Mouse (Mus musculus) midbrain, embryonic 15.5 days (tissue): ENCODE measurements around the gene Sulf2. TPM values are rescaled to one million over a fixed set of nuclear protein-coding genes. Genes with fewer than 3 reads are reported as not detected.

Experiments
- ATAC-seq: fragments of 200-750 bp; cut with Nextera tagmentation; replicated peaks from 2 replicates; pipeline ENCODE4 v1.8.0; 2017; ENCODE audit warnings: moderate TSS enrichment
- H3K27ac ChIP-seq: fragments of 300-500 bp; sonication (generic); 2 replicates; pipeline ENCODE4 v1.5.1; 2015; ENCODE audit warnings: mild to moderate bottlenecking, inconsistent platforms
- H3K27me3 ChIP-seq: fragments of 300-500 bp; sonication (generic); replicated peaks from 2 replicates; pipeline ENCODE4 v1.6.1; 2015; ENCODE audit warnings: inconsistent platforms
- H3K36me3 ChIP-seq: fragments of 300-500 bp; sonication (generic); replicated peaks from 2 replicates; pipeline ENCODE4 v1.6.1; 2015; ENCODE audit warnings: inconsistent platforms
- H3K4me1 ChIP-seq: fragments of 300-500 bp; sonication (generic); 2 replicates; pipeline ENCODE4 v1.6.1; 2015; ENCODE audit warnings: inconsistent platforms
- H3K4me2 ChIP-seq: fragments of 300-500 bp; sonication (generic); 2 replicates; pipeline ENCODE4 v1.6.1; 2015; ENCODE audit warnings: inconsistent platforms, mild to moderate bottlenecking, moderate library complexity
- H3K4me3 ChIP-seq: fragments of 300-500 bp; sonication (generic); 2 replicates; pipeline ENCODE4 v1.5.1; 2015; ENCODE audit warnings: mild to moderate bottlenecking, inconsistent platforms
- H3K9ac ChIP-seq: fragments of 300-500 bp; sonication (generic); 2 replicates; pipeline ENCODE4 v1.6.1; 2015; ENCODE audit warnings: mild to moderate bottlenecking, inconsistent platforms
- H3K9me3 ChIP-seq: fragments of 300-500 bp; sonication (generic); 2 replicates; pipeline ENCODE4 v1.6.1; 2016; ENCODE audit warnings: inconsistent platforms
- WGBS: fragments of 180-500 bp; shearing (Covaris S2); methylation state at CpG from one replicate; pipeline ENCODE4 v1.1.7; 2015; ENCODE audit warnings: mixed read lengths; 5-methylcytosine and 5-hydroxymethylcytosine counted together
- polyA plus RNA-seq: library from polyadenylated mRNA; unstranded; fragments of >200 nt; fragmentation: Nextera tagmentation; extraction: Ambion mirVana; gene quantifications from 2 replicates; pipeline ENCODE4 v1.2.1, GENCODE M21; 2015

The Sulf2 gene
- polyA plus RNA-seq, 1 experiment from 2014 or later, result 108 TPM

GRCm38 (mm10) chr2:166170173-166170572 is 14.7 kb upstream of the Sulf2 start:
- 43% methylated on average over 7 of the region's 7 CpGs for WGBS

DNA sequence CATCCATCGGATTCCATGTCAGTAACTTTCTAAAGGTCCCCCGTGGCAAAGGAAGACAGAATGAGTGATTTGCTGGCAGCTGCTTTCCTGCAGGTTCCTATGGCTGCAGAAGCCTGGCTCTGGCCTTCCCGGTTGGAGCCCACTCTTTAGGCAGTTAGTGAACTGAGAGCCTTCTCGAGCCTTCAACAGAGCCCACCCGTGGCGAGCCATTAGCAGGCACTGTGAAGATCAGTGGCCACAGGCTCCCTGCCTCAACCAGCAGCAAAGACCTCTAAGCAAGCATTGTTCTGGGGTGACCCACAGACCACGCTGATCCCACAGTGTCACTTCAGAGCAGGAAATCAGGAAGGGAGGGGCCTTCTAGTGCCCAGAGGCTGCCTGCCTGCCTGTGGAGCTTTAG is 13.4 kb upstream of the Sulf2 start:
- no peak overlapping the region for H3K9ac ChIP-seq
- no peak overlapping the region for H3K4me2 ChIP-seq
- H3K4me1 ChIP-seq, result peaks cover 7% of the 10 kb centered on the region
- no peaks in the 10 kb centered on the region for H3K9me3 ChIP-seq
- no peak for ATAC-seq
- H3K4me3 ChIP-seq, result no peak overlapping the region
- H3K27ac ChIP-seq, result no peak overlapping the region
- peaks cover 23% of the 10 kb centered on the region for H3K27me3 ChIP-seq
- WGBS, result 18% methylated on average over 7 of the region's 7 CpGs
- no peaks in the 10 kb centered on the region for H3K36me3 ChIP-seq

More at GRCm38 (mm10) chr2:166170173-166170572, 14.7 kb upstream of the Sulf2 start:
- Histone ChIP-seq H3K9ac (no peak overlapping the region), H3K9me3 (no peaks in the 10 kb centered on the region), H3K4me2 (no peak overlapping the region), H3K27ac (no peak overlapping the region), H3K4me3 (no peak overlapping the region), H3K27me3 (peaks cover 23% of the 10 kb centered on the region), H3K36me3 (no peaks in the 10 kb centered on the region), H3K4me1 (peaks cover 8% of the 10 kb centered on the region)
- ATAC-seq, result no peak

DNA sequence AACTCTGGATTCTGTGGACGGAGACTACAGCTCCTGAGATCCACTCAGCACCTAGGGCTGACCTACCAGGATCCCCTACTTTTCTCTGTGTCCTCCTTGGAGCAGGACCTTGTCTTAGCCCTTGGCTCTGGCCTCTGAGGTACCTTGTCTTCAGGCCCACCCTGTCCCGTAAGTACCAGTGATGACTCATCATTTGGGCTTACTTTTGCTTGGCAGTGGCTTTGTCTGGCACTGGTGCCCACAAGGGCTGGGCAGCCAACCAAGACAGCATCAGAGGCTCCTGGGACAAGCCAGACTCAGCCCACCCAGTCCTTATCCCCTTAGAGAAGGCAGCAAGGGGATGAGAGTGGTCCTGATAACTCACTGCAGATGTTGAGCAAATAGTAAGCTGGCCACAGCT is 11.9 kb upstream of the Sulf2 start:
- no peak for ATAC-seq

DNA sequence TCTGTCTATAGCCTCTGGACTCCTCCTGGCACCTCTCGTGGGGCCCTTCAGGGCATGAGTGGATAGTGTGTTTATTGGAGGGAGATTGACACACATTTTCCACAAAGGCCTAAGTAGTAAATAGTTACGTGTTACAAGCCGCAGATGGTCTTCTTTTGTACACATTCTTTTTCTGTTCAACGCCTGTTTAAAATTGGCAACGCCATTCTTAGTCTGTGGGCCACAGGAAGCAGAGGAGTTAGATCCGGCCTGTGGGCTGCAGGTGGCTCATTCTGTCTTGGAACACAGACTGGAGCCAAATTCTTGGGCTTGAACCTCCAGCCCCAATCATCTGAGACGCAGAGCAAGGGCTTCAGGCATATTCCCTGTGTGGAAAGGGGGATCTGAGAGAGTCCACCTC is 9.9 kb upstream of the Sulf2 start:
- ATAC-seq, result no peak
- H3K9me3 ChIP-seq, result no peaks in the 10 kb centered on the region
- H3K36me3 ChIP-seq, result no peaks in the 10 kb centered on the region
- WGBS, result 40% methylated on average over 7 of the region's 7 CpGs
- no peak overlapping the region for H3K4me2 ChIP-seq
- no peak overlapping the region for H3K9ac ChIP-seq
- H3K4me3 ChIP-seq, result no peak overlapping the region
- no peak overlapping the region for H3K27ac ChIP-seq
- H3K27me3 ChIP-seq, result peaks cover 16% of the 10 kb centered on the region
- H3K4me1 ChIP-seq, result peaks cover 11% of the 10 kb centered on the region

More for the DNA sequence above, 11.9 kb upstream of the Sulf2 start:
- no peaks in the 10 kb centered on the region for H3K36me3 ChIP-seq
- 93% methylated on average over 2 of the region's 2 CpGs for WGBS
- H3K4me2 ChIP-seq, result no peak overlapping the region
- H3K4me3 ChIP-seq, result no peak overlapping the region
- no peaks in the 10 kb centered on the region for H3K9me3 ChIP-seq
- peaks cover 11% of the 10 kb centered on the region for H3K4me1 ChIP-seq
- no peak overlapping the region for H3K9ac ChIP-seq
- H3K27me3 ChIP-seq, result peaks cover 17% of the 10 kb centered on the region; the same call in 1 of the 2 replicates
- H3K27ac ChIP-seq, result no peak overlapping the region

DNA sequence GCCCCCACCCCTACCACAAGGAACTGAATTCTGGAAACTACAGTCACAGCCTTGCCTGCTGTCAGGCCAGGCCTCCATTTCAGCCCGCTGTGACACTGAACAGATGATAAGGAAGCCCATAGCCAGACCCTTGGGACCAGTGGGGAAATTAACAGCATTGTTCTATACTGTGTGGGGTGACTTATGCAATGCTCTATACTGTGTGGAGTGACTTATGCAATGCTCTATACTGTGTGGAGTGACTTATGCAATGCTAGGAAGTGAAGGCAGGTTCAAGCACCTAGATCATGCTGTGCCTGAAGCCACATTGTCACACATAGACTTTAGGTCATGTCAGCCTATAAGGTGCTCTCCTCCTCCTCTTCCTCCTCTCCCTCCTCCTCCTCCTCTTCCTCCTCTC is 9.1 kb upstream of the Sulf2 start:
- no peak overlapping the region for H3K4me3 ChIP-seq
- no peak overlapping the region for H3K9ac ChIP-seq
- H3K27ac ChIP-seq, result no peak overlapping the region
- H3K4me2 ChIP-seq, result no peak overlapping the region
- no peak for ATAC-seq
- WGBS, result 94% methylated on average over 1 of the region's 1 CpGs
- H3K4me1 ChIP-seq, result peaks cover 11% of the 10 kb centered on the region
- H3K36me3 ChIP-seq, result no peaks in the 10 kb centered on the region
- H3K9me3 ChIP-seq, result no peaks in the 10 kb centered on the region
- peaks cover 16% of the 10 kb centered on the region for H3K27me3 ChIP-seq

GRCm38 (mm10) chr2:166163917-166164316 is 8.5 kb upstream of the Sulf2 start:
- no peak overlapping the region for H3K27ac ChIP-seq
- H3K9ac ChIP-seq, result no peak overlapping the region
- ATAC-seq, result no peak
- peaks cover 16% of the 10 kb centered on the region for H3K27me3 ChIP-seq
- H3K4me1 ChIP-seq, result peaks cover 7% of the 10 kb centered on the region
- H3K36me3 ChIP-seq, result no peaks in the 10 kb centered on the region
- H3K4me2 ChIP-seq, result no peak overlapping the region
- no peaks in the 10 kb centered on the region for H3K9me3 ChIP-seq
- 34% methylated on average over 6 of the region's 6 CpGs for WGBS
- no peak overlapping the region for H3K4me3 ChIP-seq

GRCm38 (mm10) chr2:166163252-166163651 is 7.8 kb upstream of the Sulf2 start:
- H3K4me2 ChIP-seq, result no peak overlapping the region
- peaks cover 16% of the 10 kb centered on the region for H3K27me3 ChIP-seq
- H3K36me3 ChIP-seq, result no peaks in the 10 kb centered on the region
- H3K27ac ChIP-seq, result no peak overlapping the region
- H3K9ac ChIP-seq, result no peak overlapping the region
- no peaks in the 10 kb centered on the region for H3K9me3 ChIP-seq
- H3K4me3 ChIP-seq, result no peak overlapping the region
- 0 out of 2 replicates have a peak, but pooled peaks cover 3% of the 10 kb centered on the region for H3K4me1 ChIP-seq
- no peak for ATAC-seq
- WGBS, result 67% methylated on average over 5 of the region's 5 CpGs

DNA sequence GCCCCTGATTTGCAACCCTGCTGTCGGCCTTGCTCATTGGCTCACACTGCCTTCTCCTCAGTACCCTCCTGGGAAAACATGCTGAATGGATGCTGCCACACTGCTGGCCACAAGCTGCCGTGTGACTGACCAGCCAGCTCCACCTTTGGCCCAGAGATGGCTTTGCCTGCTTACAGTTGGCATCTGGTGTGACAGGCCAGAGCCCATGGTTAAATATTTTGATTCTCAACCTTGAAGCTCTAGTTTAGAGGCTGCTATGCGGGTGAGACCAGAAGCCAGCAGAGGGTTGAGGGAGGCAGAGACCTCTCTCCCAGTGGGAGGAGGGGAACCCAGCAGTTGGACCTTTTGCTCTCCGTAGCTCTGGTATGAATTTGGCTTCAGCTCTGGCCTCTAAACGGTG is 6.7 kb upstream of the Sulf2 start:
- Histone ChIP-seq H3K9ac (no peak overlapping the region), H3K4me1 (0 out of 2 replicates have a peak, but pooled peaks cover 3% of the 10 kb centered on the region), H3K36me3 (no peaks in the 10 kb centered on the region), H3K9me3 (no peaks in the 10 kb centered on the region), H3K4me2 (no peak overlapping the region), H3K4me3 (no peak overlapping the region), H3K27ac (no peak overlapping the region), H3K27me3 (peaks cover 18% of the 10 kb centered on the region)
- ATAC-seq, result no peak
- 83% methylated on average over 5 of the region's 5 CpGs for WGBS

DNA sequence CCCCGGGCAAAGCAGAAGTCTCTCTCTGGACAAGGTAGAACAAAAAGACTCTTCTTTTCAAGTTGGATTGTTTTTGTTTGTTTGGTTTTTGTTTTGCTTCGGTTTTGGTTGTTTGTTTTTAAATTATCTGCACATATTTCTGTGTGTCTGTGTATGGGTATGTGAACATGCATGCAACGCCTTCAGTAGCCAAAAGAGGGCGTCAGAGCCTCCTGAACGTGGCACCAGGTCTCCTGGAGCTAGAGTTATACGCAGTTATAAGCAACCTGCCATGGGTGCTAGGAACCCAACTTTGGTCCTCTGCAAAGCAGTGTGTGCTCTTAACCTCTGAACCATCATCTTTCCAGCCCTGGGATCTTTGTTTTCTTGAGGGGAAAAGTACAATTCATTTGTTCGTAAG is 3.8 kb upstream of the Sulf2 start:
- WGBS, result 88% methylated on average over 7 of the region's 7 CpGs
- H3K4me2 ChIP-seq, result no peak overlapping the region

DNA sequence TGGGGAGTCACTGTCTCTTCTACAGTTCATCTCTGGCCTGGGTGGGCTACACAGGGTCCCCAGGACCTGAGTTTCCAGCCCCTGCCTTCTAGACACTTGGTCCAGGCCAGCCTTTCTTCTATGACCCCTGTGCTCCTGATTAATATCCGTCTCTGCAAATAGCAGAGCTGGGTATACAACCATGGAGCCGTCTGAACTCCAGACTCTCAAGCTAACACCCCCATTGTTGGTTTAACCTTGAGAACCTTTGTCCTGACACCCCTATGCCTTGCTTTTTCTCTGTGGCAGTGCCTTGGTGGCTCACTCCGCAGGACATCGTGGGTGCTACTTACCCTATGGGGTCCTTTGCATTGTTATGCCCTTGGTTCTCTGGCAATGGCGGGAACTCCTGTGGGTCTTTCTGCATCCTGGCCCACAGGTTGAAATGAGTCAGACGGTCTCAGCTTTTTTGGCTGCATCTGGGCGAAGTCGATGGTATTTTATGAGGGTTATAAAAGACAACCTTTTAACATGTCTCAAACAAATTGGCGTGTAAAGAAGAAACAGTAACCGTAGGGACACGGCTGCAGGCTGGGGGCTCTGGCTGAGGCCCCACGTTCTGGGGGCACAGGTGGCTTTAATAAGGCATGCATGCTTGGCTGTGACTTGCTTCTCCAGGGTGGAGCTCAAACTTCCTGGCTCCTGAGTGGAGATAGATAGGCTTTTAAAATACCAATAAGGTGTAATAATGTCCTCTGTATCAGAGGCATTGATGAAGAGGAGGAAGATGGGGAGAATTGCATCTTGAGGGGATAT is 2.5 kb upstream of the Sulf2 start:
- Histone ChIP-seq H3K9ac (no peak overlapping the region), H3K4me2 (no peak overlapping the region), H3K27me3 (peaks cover 12% of the 10 kb centered on the region), H3K27ac (no peak overlapping the region), H3K9me3 (no peaks in the 10 kb centered on the region), H3K4me1 (peaks cover 21% of the 10 kb centered on the region), H3K4me3 (no peak overlapping the region), H3K36me3 (no peaks in the 10 kb centered on the region)
- 77% methylated on average over 12 of the region's 12 CpGs for WGBS
- ATAC-seq, result no peak

More for the DNA sequence above, 3.8 kb upstream of the Sulf2 start:
- no peak overlapping the region for H3K9ac ChIP-seq
- H3K4me3 ChIP-seq, result no peak overlapping the region
- H3K27me3 ChIP-seq, result peaks cover 15% of the 10 kb centered on the region
- H3K27ac ChIP-seq, result no peak overlapping the region
- no peaks in the 10 kb centered on the region for H3K9me3 ChIP-seq
- ATAC-seq, result no peak
- no peaks in the 10 kb centered on the region for H3K36me3 ChIP-seq
- peaks cover 11% of the 10 kb centered on the region for H3K4me1 ChIP-seq

DNA sequence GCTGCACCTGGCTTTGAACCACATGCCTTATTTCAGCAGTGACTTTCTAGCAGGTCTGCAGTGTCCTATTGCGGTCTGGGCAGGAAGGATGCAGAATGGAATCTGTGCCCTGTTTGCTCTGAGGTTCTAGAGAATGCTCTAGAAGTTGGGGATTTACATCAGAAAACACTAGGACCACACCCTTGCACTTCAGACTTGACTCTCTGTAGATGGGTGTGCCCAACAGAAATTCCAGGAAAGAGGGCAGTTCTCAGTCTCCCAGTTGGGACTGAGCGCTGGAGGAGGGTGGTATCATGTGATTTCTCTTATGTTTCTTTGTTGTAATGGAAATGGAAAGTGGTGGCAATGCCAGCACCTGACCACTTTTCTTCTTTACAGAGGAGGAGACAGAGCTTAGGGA is 1.7 kb upstream of the Sulf2 start:
- WGBS, result 94% methylated on average over 2 of the region's 2 CpGs
- no peaks in the 10 kb centered on the region for H3K9me3 ChIP-seq
- H3K9ac ChIP-seq, result no peak overlapping the region
- peaks cover 29% of the 10 kb centered on the region for H3K4me1 ChIP-seq
- no peaks in the 10 kb centered on the region for H3K36me3 ChIP-seq
- no peak overlapping the region for H3K27ac ChIP-seq
- ATAC-seq, result no peak
- H3K4me2 ChIP-seq, result no peak overlapping the region
- peaks cover 10% of the 10 kb centered on the region for H3K27me3 ChIP-seq
- H3K4me3 ChIP-seq, result no peak overlapping the region

- Histone ChIP-seq H3K9ac (no peak overlapping the region), H3K27me3 (peaks cover 7% of the 10 kb centered on the region; the same call in 1 of the 2 replicates), H3K4me2 (peak overlapping the region; percentile 95), H3K4me3 (no peak overlapping the region), H3K27ac (no peak overlapping the region), H3K9me3 (no peaks in the 10 kb centered on the region), H3K4me1 (peaks cover 40% of the 10 kb centered on the region), H3K36me3 (no peaks in the 10 kb centered on the region)
- no peak for ATAC-seq
- 21% methylated on average over 12 of the region's 12 CpGs for WGBS
Measured at GRCm38 (mm10) chr2:166156122-166156521, 659 bp upstream of the Sulf2 start.
